Mouse (Mus musculus) CH12.LX (cell line): ENCODE measurements around the gene Cebpzos. TPM values are rescaled to one million over a fixed set of nuclear protein-coding genes. Genes with fewer than 3 reads are reported as not detected.
A peak's percentile ranks its signal among the peaks of the same experiment; 100 is the strongest.

Experiments
- DNase-seq: peaks from one replicate; pipeline ENCODE4 v3.0.0-alpha.2; 2013; ENCODE audit errors: extremely low read depth
- H3K27ac ChIP-seq: 2 replicates; pipeline ENCODE4 v1.5.1; 2012; ENCODE audit warnings: low read depth, mild to moderate bottlenecking, control low read depth, moderate library complexity; ENCODE audit not compliant: insufficient read depth
- H3K27me3 ChIP-seq: replicated peaks from 2 replicates; pipeline ENCODE3; 2012; ENCODE audit warnings: inconsistent platforms
- H3K36me3 ChIP-seq, 2 experiments: replicated peaks in 1 of 2; 2 replicates each; pipeline versions ENCODE3 to v1.6.1; 2012; ENCODE audit warnings: inconsistent platforms in 1 of 2, low read length in 1 of 2, mild to moderate bottlenecking in 1 of 2, mixed read lengths in 1 of 2, moderate library complexity in 1 of 2; ENCODE audit not compliant: control insufficient read depth in 1 of 2, insufficient read depth in 1 of 2
- H3K4me1 ChIP-seq, 2 experiments: 2 replicates each; pipeline ENCODE4 v1.6.1; 2012; ENCODE audit warnings: inconsistent platforms in 1 of 2, moderate library complexity in 1 of 2; ENCODE audit not compliant: insufficient read depth in 2 of 2, control insufficient read depth in 1 of 2
- H3K4me2 ChIP-seq: 2 replicates; pipeline ENCODE4 v1.6.1; 2012; ENCODE audit warnings: low read depth, mild to moderate bottlenecking, control low read depth; ENCODE audit not compliant: poor library complexity, insufficient read depth, severe bottlenecking
- H3K4me3 ChIP-seq, 3 experiments: fragments of 150-350 bp in 1 of 3; sonication (generic) in 1 of 3; replicated peaks in 1 of 3; 2 replicates each; pipeline versions ENCODE3 to v1.5.1; 2011 to 2012; ENCODE audit warnings: low read depth in 2 of 3, low read length in 2 of 3, mild to moderate bottlenecking in 2 of 3, moderate library complexity in 2 of 3, control low read depth in 1 of 3, improper control_type of control experiment in 1 of 3, inconsistent platforms in 1 of 3, mixed read lengths in 1 of 3; ENCODE audit not compliant: poor library complexity in 1 of 3
- H3K79me2 ChIP-seq: replicated peaks from 2 replicates; pipeline ENCODE4 v1.6.1; 2012; ENCODE audit warnings: mild to moderate bottlenecking, moderate library complexity; ENCODE audit not compliant: control insufficient read depth, poor library complexity, insufficient read depth, severe bottlenecking; ENCODE audit errors: extremely low read depth
- H3K9ac ChIP-seq: 2 replicates; pipeline ENCODE4 v1.6.1; 2012; ENCODE audit warnings: low read depth, mild to moderate bottlenecking, control low read depth, moderate library complexity; ENCODE audit not compliant: insufficient read depth
- H3K9me3 ChIP-seq: replicated peaks from 2 replicates; pipeline ENCODE3; 2012; ENCODE audit warnings: low read length, inconsistent platforms, mixed read lengths
- BHLHE40 ChIP-seq: IDR thresholded peaks from 2 replicates; pipeline ENCODE4 v1.6.1; 2011; ENCODE audit warnings: mild to moderate bottlenecking, low read depth, low read length, improper control_type of control experiment
- CTCF ChIP-seq, 2 experiments: IDR thresholded peaks in 1 of 2; conservative IDR thresholded peaks in 1 of 2; 2 replicates each; pipeline ENCODE4 v1.5.1; 2011 to 2012; ENCODE audit warnings: low read depth in 2 of 2, low read length in 2 of 2, improper control_type of control experiment in 1 of 2, inconsistent platforms in 1 of 2, mild to moderate bottlenecking in 1 of 2, moderate library complexity in 1 of 2
- EP300 ChIP-seq: IDR thresholded peaks from 2 replicates; pipeline ENCODE4 v1.6.1; 2011; ENCODE audit warnings: low read length, improper control_type of control experiment
- ETS1 ChIP-seq: conservative IDR thresholded peaks from 2 replicates; pipeline ENCODE4 v1.6.1; 2012; ENCODE audit warnings: low read depth, mild to moderate bottlenecking, inconsistent platforms, low read length, improper control_type of control experiment, moderate library complexity
- JUND ChIP-seq: conservative IDR thresholded peaks from 2 replicates; pipeline ENCODE4 v1.6.1; 2011; ENCODE audit warnings: low read depth, low read length, improper control_type of control experiment
- MAX ChIP-seq: IDR thresholded peaks from 2 replicates; pipeline ENCODE4 v1.6.1; 2011; ENCODE audit warnings: low read length, improper control_type of control experiment
- MAZ ChIP-seq: IDR thresholded peaks from 2 replicates; pipeline ENCODE4 v1.6.1; 2012; ENCODE audit warnings: low read depth, mild to moderate bottlenecking, inconsistent platforms, low read length, improper control_type of control experiment, moderate library complexity
- MEF2A ChIP-seq: IDR thresholded peaks from 2 replicates; pipeline ENCODE4 v1.6.1; 2014; ENCODE audit warnings: low read depth, mild to moderate bottlenecking, inconsistent platforms, low read length, improper control_type of control experiment, borderline replicate concordance
- MXI1 ChIP-seq: IDR thresholded peaks from 2 replicates; pipeline ENCODE4 v1.6.1; 2011; ENCODE audit warnings: mild to moderate bottlenecking, low read depth, low read length, improper control_type of control experiment
- MYC ChIP-seq: IDR thresholded peaks from 2 replicates; pipeline ENCODE4 v1.6.1; 2011; ENCODE audit warnings: low read depth, mild to moderate bottlenecking, improper control_type of control experiment, low read length
- NELFE ChIP-seq: IDR thresholded peaks from 2 replicates; pipeline ENCODE4 v1.6.1; 2011; ENCODE audit warnings: low read depth, low read length, improper control_type of control experiment
- PAX5 ChIP-seq: IDR thresholded peaks from 2 replicates; pipeline ENCODE4 v1.6.1; 2012; ENCODE audit warnings: low read length, inconsistent platforms, mixed read lengths
- POLR2A ChIP-seq: IDR thresholded peaks from 2 replicates; pipeline ENCODE4 v1.6.1; 2011; ENCODE audit warnings: low read depth, mild to moderate bottlenecking, improper control_type of control experiment, low read length
- RAD21 ChIP-seq: IDR thresholded peaks from 2 replicates; pipeline ENCODE4 v1.6.1; 2011; ENCODE audit warnings: low read depth, mild to moderate bottlenecking, low read length, improper control_type of control experiment, moderate library complexity
- RCOR1 ChIP-seq: conservative IDR thresholded peaks from 2 replicates; pipeline ENCODE4 v1.6.1; 2012; ENCODE audit warnings: low read depth, mild to moderate bottlenecking, inconsistent platforms, low read length, improper control_type of control experiment
- SMC3 ChIP-seq: IDR thresholded peaks from 2 replicates; pipeline ENCODE4 v1.6.1; 2011; ENCODE audit warnings: low read depth, low read length, improper control_type of control experiment
- TCF12 ChIP-seq: IDR thresholded peaks from 2 replicates; pipeline ENCODE4 v1.6.1; 2014; ENCODE audit warnings: low read depth, mild to moderate bottlenecking, inconsistent platforms, low read length, improper control_type of control experiment
- UBTF ChIP-seq: IDR thresholded peaks from 2 replicates; pipeline ENCODE4 v1.6.1; 2012; ENCODE audit warnings: low read depth, mild to moderate bottlenecking, inconsistent platforms, low read length, improper control_type of control experiment, moderate library complexity
- USF1 ChIP-seq: IDR thresholded peaks from 2 replicates; pipeline ENCODE4 v1.6.1; 2014; ENCODE audit warnings: low read depth, mild to moderate bottlenecking, inconsistent platforms, low read length, improper control_type of control experiment
- USF2 ChIP-seq: conservative IDR thresholded peaks from 2 replicates; pipeline ENCODE4 v1.6.1; 2011; ENCODE audit warnings: low read depth, low read length, improper control_type of control experiment
- ZKSCAN1 ChIP-seq: IDR thresholded peaks from 2 replicates; pipeline ENCODE4 v1.6.1; 2012; ENCODE audit warnings: low read depth, inconsistent platforms, low read length, improper control_type of control experiment, borderline replicate concordance
- ZNF384 ChIP-seq: IDR thresholded peaks from 2 replicates; pipeline ENCODE4 v1.6.1; 2012; ENCODE audit warnings: low read depth, low read length, improper control_type of control experiment, inconsistent platforms
- dilution Hi-C: fragments of 300-500 bp; cut with MboI; formaldehyde crosslinking; loops from 2 replicates; pipeline ENCODE4 v1.14.3; 2020; ENCODE audit warnings: low sequenced_read_pairs; ENCODE audit not compliant: extremely low pct_unique_long_range_greater_than_20kb, extremely low pct_ligation_motif_present
- in situ Hi-C: fragments of 300-500 bp; cut with MboI; formaldehyde crosslinking; loops from 3 replicates; pipeline ENCODE4 v1.14.3; 2019; ENCODE audit warnings: low sequenced_read_pairs, low pct_ligation_motif_present, low pct_unique_long_range_greater_than_20kb, mixed read lengths
- polyA plus RNA-seq: library from polyadenylated mRNA; unstranded; fragments of >175 nt; gene quantifications from 2 replicates; pipeline ENCODE4 v1.2.1, GENCODE M21; 2012; ENCODE audit warnings: low read depth; ENCODE audit not compliant: insufficient read length
- total RNA-seq, 2 experiments: library from RNA; depleted of rRNA; stranded (reverse); fragments of 300-350 nt in 1 of 2; fragments of >200 nt in 1 of 2; gene quantifications; 2 replicates each; pipeline ENCODE4 v1.2.3; 2012 to 2014

Cebpzos gene
- total and polyA plus RNA-seq, 3 experiments, result 29.9 to 63.7 (median 34.8) TPM

DNA sequence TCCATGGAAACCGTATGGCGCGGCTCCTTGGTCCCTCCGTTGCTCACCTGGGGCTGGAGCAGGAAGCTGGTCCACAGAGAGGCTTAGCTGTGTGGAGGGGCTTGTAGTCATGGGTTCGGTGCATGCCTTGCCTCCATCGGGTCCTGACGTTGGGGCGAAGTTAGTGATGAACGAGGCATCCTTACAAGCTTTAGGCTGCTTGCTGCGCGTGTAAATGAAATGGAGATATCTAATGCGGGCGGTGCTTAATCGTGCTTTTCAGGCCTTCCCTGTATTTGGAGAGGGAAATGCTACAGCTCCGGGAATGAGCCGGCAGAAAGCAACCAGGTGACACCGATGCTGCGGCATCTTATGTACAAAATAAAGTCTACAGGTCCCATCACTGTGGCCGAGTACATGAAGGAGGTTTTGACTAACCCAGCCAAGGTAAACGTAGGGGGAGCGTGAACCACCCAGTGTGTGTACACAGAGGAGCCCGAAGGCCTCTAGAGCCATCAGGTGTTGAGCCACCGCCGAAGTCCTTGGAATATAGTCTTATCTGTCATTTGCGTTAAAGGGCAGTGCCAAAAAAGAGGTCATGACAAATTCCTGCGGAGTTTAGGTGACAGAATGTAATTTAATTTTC is 21.0 kb downstream of the Cebpzos start:
- Histone ChIP-seq H3K27ac (no peak overlapping the region), H3K4me3 (peak overlapping the region; percentile 78 to 96 (median 91)), H3K9me3 (no peaks in the 10 kb centered on the region), H3K4me2 (peak overlapping the region; percentile 92), H3K27me3 (no peaks in the 10 kb centered on the region), H3K4me1 (peaks cover 9 to 43% of the 10 kb centered on the region in 2 experiments), H3K9ac (peak overlapping the region; percentile 50), H3K79me2 (peaks cover 44% of the 10 kb centered on the region), H3K36me3 (peaks cover 31 to 55% of the 10 kb centered on the region in 2 experiments)
- peak; percentile 8 for TF ChIP-seq MXI1
- TF ChIP-seq UBTF, result no peak
- TF ChIP-seq MAX, result no peak; the same call in 1 of the 2 replicates
- DNase-seq, result no peak
- in situ Hi-C loops (no loop called here), dilution Hi-C loops (no loop called here)

DNA sequence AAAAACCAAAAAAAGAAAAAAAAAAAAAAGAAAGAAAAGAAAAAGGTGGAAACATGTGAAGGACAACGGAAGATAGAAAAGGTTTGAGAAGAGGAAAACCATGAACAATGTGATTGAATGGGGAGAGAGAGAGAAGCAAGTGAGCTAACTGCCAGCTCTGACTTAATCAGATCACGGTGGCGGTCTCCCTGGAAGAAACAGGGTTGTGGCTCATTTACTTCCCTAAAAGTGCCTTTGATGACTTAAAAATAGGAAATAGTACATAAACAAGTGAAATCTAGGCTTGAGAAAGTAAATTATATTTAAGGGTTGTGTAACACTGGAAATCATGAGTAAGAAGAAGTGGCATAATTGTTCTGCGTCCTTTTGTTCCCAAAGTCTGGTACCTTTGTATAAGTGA is 22.6 kb downstream of the Cebpzos start:
- H3K9me3 ChIP-seq, result no peaks in the 10 kb centered on the region
- in situ Hi-C loops, result no loop called here
- dilution Hi-C loops, result no loop called here
- H3K9ac ChIP-seq, result no peak overlapping the region
- peaks cover 29% of the 10 kb centered on the region for H3K79me2 ChIP-seq
- no peak for TF ChIP-seq ZNF384
- no peak for TF ChIP-seq RAD21
- no peak for TF ChIP-seq EP300
- no peak for TF ChIP-seq PAX5
- no peak for TF ChIP-seq SMC3
- no peak for TF ChIP-seq MYC
- no peak for TF ChIP-seq POLR2A
- TF ChIP-seq MAZ, result no peak
- TF ChIP-seq USF2, result no peak
- TF ChIP-seq USF1, result no peak
- no peak for TF ChIP-seq MXI1
- TF ChIP-seq TCF12, result no peak
- TF ChIP-seq JUND, result no peak
- no peak for TF ChIP-seq ZKSCAN1
- no peak for TF ChIP-seq BHLHE40
- TF ChIP-seq MEF2A, result no peak
- TF ChIP-seq ETS1, result no peak
- TF ChIP-seq CTCF (conservative IDR thresholded peaks at IDR 0.05 in 1 of 2, IDR thresholded peaks at IDR 0.05 in 1 of 2; ENCODE audit: low read depth in 2 of 2, low read length in 2 of 2), result no peak
- TF ChIP-seq RCOR1, result no peak
- no peak for TF ChIP-seq NELFE
- H3K4me2 ChIP-seq, result no peak overlapping the region
- no peaks in the 10 kb centered on the region for H3K27me3 ChIP-seq
- peaks cover 33 to 55% of the 10 kb centered on the region in 2 experiments for H3K36me3 ChIP-seq
- no peak overlapping the region for H3K27ac ChIP-seq
- no peak for DNase-seq
- H3K4me3 ChIP-seq, result no peak overlapping the region
- H3K4me1 ChIP-seq, result peaks cover 4 to 27% of the 10 kb centered on the region in 2 experiments
